Mouse (Mus musculus): Measurements from ENCODE around the gene Rasal3. TPM values are rescaled to one million over a fixed set of nuclear protein-coding genes. Genes with fewer than 3 reads are reported as not detected.

Gene Rasal3
- polyA plus RNA-seq, 1 experiment from 2014 or later, result 0.49 TPM

DNA sequence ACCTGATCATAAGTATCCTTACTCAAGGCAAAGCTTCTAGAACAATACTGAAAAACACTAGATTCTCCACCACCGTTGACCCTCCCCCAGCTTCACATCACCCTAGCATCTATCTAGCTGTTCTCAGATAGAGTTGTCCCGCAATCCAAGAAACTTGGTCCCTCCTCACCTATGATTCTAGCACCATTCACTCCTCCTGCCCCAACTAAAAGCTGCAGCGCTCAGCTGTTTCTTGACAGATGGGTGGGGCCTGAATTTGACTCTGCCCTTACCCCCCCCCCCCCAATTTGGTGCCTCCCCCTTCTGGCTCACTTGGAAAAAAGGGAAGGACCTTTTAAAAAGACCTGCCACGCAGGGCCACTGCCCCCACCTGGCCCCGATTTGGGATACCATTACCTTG, 38.5 kb downstream of the Rasal3 start:
- H3K36me3 ChIP-seq, result peaks cover 28% of the 10 kb centered on the region
- no peaks in the 10 kb centered on the region for H3K9me3 ChIP-seq
- peak overlapping the region; percentile 98 for H3K4me3 ChIP-seq
- peak overlapping the region; percentile 91 for H3K4me2 ChIP-seq
- WGBS, result 50% methylated on average over 5 of the region's 5 CpGs
- no peak for ATAC-seq (ENCODE audit: extremely low read depth, insufficient number of reproducible peaks, low FRiP score, low TSS enrichment)
- no peaks in the 10 kb centered on the region; the same call in 1 of the 2 replicates for H3K27me3 ChIP-seq (replicated peaks)
- peak overlapping the region; percentile 70 for H3K27ac ChIP-seq (replicated peaks)
- peak overlapping the region; percentile 98 for H3K9ac ChIP-seq
- peaks cover 35% of the 10 kb centered on the region for H3K4me1 ChIP-seq

DNA sequence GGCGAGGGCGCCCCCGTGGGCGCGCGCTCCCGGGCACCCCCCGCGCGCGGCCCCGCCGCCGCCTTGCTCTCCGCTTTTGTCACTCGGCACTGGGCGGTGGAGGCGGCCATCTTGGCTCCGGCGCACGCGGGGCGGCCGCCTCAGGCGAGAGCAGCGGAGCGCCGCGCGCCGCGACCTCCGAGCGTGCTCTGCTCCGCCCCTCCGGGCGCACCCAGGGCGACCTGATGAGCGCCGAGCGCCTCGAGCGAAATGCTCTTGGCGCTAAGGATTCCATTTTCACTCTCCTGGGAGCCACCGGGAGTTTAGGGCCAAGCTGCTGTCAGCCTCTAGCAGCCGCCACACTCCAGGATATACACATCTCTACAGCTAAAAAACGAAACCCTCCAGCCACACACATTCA, 39.1 kb downstream of the Rasal3 start:
- under 1% methylated on average over 44 of the region's 47 CpGs for WGBS
- Histone ChIP-seq H3K9me3 (no peaks in the 10 kb centered on the region), H3K4me2 (peak overlapping the region; percentile 91), H3K27me3 (replicated peaks) (no peaks in the 10 kb centered on the region; the same call in 1 of the 2 replicates), H3K4me1 (peaks cover 35% of the 10 kb centered on the region), H3K36me3 (peaks cover 34% of the 10 kb centered on the region), H3K27ac (replicated peaks) (peak overlapping the region; percentile 70), H3K9ac (peak overlapping the region; percentile 98), H3K4me3 (peak overlapping the region; percentile 98)
- ATAC-seq (ENCODE audit: extremely low read depth, insufficient number of reproducible peaks, low FRiP score, low TSS enrichment), result peak; percentile 87

DNA sequence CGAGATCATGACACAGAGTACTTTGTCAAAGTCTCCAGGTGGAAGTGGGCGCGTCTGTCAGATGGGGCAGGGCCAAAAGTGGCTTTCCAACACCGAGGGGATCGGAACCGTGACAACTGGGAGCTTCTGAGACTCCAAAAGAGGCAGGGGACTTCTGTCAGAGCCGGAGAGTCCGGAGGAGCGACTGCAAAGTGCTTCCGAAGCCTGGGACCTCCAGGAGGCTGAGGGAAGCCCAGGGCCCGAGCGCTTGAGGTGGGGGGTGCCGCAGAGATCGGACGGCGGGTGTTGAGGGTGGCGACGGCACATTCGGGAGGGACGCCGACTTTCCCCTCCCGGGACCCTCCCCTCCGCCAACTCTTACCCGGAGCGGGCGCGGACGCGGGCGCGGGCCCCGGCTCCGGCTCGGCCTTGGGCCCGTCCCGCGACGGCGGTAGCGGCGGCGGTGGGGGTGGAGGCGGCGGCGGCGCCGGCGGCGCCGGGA, 39.5 kb downstream of the Rasal3 start:
- no peaks in the 10 kb centered on the region for H3K9me3 ChIP-seq
- ATAC-seq (ENCODE audit: extremely low read depth, insufficient number of reproducible peaks, low FRiP score, low TSS enrichment), result peak; percentile 12; the same call in 1 of the 2 replicates
- peaks cover 38% of the 10 kb centered on the region for H3K36me3 ChIP-seq
- H3K27ac ChIP-seq (replicated peaks), result peak overlapping the region; percentile 70
- H3K27me3 ChIP-seq (replicated peaks), result no peaks in the 10 kb centered on the region; the same call in 1 of the 2 replicates
- WGBS, result under 1% methylated on average over 41 of the region's 50 CpGs
- peaks cover 32% of the 10 kb centered on the region for H3K4me1 ChIP-seq
- H3K4me2 ChIP-seq, result peak overlapping the region; percentile 91
- peak overlapping the region; percentile 98 for H3K4me3 ChIP-seq
- peak overlapping the region; percentile 98 for H3K9ac ChIP-seq

DNA sequence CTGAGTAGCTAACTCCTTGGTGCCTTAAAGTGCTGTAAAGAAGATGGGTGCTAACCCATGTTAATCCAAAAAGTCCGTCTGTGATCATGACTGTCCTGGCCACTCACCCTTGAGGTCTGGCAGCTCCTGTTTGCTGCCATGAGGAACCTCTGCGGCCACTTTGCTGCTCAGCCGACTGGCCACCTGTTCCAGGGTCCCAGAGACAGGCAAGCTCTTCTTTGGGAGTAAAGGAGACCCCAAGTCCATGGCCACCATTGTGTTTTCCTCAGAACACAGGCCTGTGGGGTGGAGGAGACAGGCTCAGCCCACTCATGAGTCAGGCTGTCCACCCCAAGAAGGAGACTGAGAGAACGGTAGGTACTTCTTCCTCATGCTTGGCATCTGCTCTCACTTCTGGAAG, 40.7 kb downstream of the Rasal3 start:
- Histone ChIP-seq H3K9me3 (no peaks in the 10 kb centered on the region), H3K36me3 (peaks cover 50% of the 10 kb centered on the region), H3K9ac (peak overlapping the region; percentile 98), H3K27me3 (replicated peaks) (no peaks in the 10 kb centered on the region; the same call in 1 of the 2 replicates), H3K4me3 (peak overlapping the region; percentile 98), H3K4me2 (peak overlapping the region; percentile 91), H3K27ac (replicated peaks) (no peak overlapping the region), H3K4me1 (peaks cover 29% of the 10 kb centered on the region)
- ATAC-seq (ENCODE audit: extremely low read depth, insufficient number of reproducible peaks, low FRiP score, low TSS enrichment), result no peak
- WGBS, result 75% methylated on average over 4 of the region's 4 CpGs

DNA sequence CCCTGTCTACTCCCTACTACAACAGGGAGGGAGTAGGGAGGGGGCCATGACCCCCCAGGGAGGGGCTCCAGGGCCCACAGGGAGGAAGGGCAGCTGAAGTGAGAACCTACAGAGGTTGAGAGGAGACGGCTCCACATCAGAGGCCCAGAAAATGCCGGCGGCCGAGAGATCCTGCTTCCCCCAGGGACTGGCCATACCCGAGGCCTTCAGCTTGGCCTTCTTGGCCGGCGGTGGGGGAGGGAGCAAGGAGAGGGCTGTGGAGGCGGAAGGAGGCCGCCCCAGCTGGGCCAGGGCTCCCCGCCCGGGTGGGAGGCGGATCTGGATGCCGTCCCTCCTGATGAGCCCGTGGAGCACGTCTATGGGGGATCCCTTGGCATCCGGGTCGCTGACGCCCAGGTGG, 43.5 kb downstream of the Rasal3 start:
- H3K9ac ChIP-seq, result no peak overlapping the region
- no peak for ATAC-seq (ENCODE audit: extremely low read depth, insufficient number of reproducible peaks, low FRiP score, low TSS enrichment)
- WGBS, result 80% methylated on average over 18 of the region's 18 CpGs

DNA sequence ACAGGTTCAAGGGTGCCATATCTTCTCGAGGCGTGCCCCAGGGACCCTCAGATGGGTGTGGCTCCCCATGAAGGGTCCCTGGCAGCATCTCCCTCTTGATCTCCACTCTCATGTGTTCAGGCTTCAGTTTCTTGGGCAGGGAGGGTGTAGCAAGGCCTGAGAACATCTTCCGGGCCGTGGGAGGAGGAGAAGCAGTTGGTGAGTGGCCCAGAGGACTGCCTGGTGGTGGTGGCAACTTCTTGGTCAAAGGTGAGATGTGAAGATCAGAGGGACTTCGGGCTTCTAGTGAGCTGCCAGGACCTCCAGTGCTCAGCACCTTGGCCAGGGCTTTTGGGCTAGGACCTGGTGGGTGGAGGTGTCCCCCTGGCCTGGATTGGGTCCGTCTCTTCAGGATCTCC, 44.4 kb downstream of the Rasal3 start:
- Histone ChIP-seq H3K4me1 (peaks cover 23% of the 10 kb centered on the region), H3K27ac (replicated peaks) (no peak overlapping the region), H3K9me3 (no peaks in the 10 kb centered on the region), H3K9ac (no peak overlapping the region), H3K4me2 (no peak overlapping the region), H3K27me3 (replicated peaks) (no peaks in the 10 kb centered on the region), H3K4me3 (no peak overlapping the region), H3K36me3 (peaks cover 87% of the 10 kb centered on the region)
- no peak for ATAC-seq (ENCODE audit: extremely low read depth, insufficient number of reproducible peaks, low FRiP score, low TSS enrichment)
- 89% methylated on average over 6 of the region's 6 CpGs for WGBS

More for the DNA sequence above, 43.5 kb downstream of the Rasal3 start:
- no peaks in the 10 kb centered on the region for H3K9me3 ChIP-seq
- H3K4me3 ChIP-seq, result no peak overlapping the region
- H3K27ac ChIP-seq (replicated peaks), result no peak overlapping the region
- H3K36me3 ChIP-seq, result peaks cover 78% of the 10 kb centered on the region
- H3K4me1 ChIP-seq, result peaks cover 22% of the 10 kb centered on the region
- no peak overlapping the region for H3K4me2 ChIP-seq
- no peaks in the 10 kb centered on the region for H3K27me3 ChIP-seq (replicated peaks)

DNA sequence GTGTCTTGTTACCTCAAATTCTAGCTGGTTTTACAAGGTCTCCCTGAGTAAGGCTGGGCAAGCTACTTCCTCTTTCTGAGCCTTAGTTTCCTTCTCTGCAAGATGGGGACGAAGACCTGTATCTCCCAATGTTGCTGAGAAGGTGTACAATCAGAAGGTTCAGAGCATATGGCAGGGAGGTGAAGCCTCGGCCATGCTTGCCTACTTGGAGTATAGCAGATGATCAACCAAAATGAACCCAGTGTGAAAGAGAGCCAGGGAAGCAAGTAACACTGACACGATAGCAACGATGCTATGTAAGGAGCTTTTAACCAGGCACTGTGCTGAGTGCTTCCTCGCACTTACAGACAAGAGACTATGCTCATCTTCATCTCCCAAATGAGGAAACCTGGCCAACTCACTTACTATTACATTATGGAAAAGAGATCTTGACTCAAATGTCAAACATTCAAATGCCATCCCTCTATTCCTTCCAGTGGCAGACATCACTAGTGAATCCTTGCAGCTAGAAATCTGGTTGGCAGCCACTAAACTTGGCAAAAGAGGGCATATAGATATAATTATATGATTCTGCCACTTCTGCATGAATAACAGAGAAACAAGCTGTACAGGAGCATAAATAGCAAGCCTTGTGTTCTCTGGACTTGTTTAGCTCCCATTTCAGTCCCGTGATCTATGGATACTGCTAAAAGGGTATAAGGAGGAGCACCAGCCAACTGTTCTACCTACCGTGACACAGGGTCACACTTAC, 45.0 kb downstream of the Rasal3 start:
- Histone ChIP-seq H3K27me3 (replicated peaks) (no peaks in the 10 kb centered on the region), H3K4me1 (peaks cover 20% of the 10 kb centered on the region), H3K4me3 (no peak overlapping the region), H3K27ac (replicated peaks) (no peak overlapping the region), H3K9me3 (no peaks in the 10 kb centered on the region), H3K36me3 (peaks cover 92% of the 10 kb centered on the region), H3K9ac (no peak overlapping the region), H3K4me2 (no peak overlapping the region)
- 90% methylated on average over 7 of the region's 7 CpGs for WGBS
- ATAC-seq (ENCODE audit: extremely low read depth, insufficient number of reproducible peaks, low FRiP score, low TSS enrichment), result no peak

DNA sequence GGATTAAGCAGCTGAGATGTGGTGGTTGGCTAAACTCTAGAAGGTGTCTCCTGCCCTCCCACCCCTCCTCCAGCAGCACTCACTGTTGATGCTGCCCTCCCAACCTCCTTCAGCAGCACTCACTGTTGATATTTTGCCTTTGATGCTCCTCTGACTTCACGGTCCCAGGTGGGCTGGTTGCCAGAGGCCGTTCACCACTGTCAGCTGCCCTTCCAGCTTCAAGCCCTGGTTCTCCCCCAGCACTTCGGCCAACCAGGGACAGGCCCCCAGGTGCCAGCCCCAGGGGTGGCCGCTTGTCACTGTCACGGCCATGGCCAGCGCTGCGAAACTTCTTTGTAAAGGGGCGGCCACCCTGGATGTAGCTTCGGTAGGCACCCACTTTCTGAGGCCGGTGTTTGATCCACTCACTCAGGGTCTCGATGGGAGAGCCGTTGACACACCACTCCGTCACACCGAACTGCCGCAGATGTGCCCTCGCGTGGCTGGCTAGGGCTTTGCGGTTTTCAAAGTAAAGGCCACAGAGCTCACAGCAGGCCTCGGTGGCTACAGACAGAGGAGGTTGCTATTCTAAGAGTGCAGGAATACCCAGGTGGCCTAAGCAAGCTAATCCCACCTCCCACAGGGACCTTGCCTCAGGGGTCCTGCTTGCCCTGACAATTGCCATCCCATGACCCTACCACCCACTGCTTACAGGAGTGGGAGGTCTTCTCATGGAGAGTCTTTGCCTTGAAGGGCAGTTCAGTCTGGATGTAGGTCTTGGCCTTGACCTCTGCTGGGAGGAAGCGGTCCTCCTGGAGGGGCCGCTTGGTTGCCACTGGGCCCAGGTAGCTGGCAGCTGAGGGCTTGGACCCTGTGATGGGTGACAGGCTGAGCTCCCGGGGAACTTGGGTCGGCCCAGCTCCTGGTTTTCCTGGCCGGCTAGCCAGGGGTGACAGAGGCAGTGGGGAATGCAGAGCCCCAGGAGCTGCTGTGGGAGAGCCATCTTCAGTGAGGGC, 46.3 kb downstream of the Rasal3 start:
- no peaks in the 10 kb centered on the region for H3K27me3 ChIP-seq (replicated peaks)
- H3K4me2 ChIP-seq, result no peak overlapping the region
- 80% methylated on average over 24 of the region's 24 CpGs for WGBS
- no peak overlapping the region for H3K27ac ChIP-seq (replicated peaks)
- no peak overlapping the region for H3K4me3 ChIP-seq
- peaks cover 86% of the 10 kb centered on the region for H3K36me3 ChIP-seq
- H3K9ac ChIP-seq, result no peak overlapping the region
- no peak for ATAC-seq (ENCODE audit: extremely low read depth, insufficient number of reproducible peaks, low FRiP score, low TSS enrichment)
- no peaks in the 10 kb centered on the region for H3K9me3 ChIP-seq
- peaks cover 7% of the 10 kb centered on the region; the same call in 1 of the 2 replicates for H3K4me1 ChIP-seq

DNA sequence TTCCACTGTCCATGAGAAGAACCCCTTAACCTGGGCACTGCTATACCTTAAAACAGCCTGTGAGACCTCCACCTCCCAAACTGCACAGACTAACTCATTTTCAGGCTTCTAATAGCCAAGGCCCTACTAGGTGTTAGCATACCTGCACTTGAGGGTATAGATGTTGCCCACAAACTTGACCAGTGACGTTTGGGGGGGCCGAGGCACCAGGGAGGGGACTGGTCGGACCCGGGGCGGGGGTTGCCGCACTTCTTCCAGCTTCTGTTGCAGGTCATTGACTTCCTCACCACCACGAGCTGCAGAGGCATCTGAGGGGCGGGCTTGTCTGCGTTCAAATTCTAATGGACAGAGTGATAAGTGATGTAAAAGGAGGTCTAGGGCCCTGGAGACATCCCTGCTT, 47.1 kb downstream of the Rasal3 start:
- no peak overlapping the region for H3K4me3 ChIP-seq
- H3K36me3 ChIP-seq, result peaks cover 78% of the 10 kb centered on the region
- no peak overlapping the region for H3K9ac ChIP-seq
- no peak overlapping the region for H3K4me2 ChIP-seq
- ATAC-seq (ENCODE audit: extremely low read depth, insufficient number of reproducible peaks, low FRiP score, low TSS enrichment), result no peak
- WGBS, result 88% methylated on average over 9 of the region's 9 CpGs
- no peaks in the 10 kb centered on the region for H3K9me3 ChIP-seq
- 0 out of 2 replicates have a peak, but pooled peaks cover 5% of the 10 kb centered on the region for H3K4me1 ChIP-seq
- no peak overlapping the region for H3K27ac ChIP-seq (replicated peaks)
- no peaks in the 10 kb centered on the region for H3K27me3 ChIP-seq (replicated peaks)

DNA sequence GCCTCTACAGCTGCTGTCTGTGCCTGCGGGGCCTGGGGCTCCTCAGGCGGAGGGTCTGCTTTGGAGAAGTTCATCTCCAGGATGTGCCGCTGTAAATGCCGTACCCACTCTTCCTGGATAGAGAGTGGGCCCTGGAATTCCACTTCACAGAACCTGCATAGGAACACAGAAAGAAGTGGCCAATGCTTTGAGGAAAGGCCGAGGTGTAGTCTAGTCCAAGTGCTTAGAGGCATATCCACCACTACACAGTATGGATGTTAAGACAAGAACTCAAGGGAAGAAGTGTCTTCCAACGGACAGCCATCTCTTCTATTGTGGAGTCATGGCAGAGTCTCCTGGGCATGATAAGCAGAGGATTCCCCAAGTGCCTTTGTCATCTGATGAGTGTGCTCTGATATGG, 48.4 kb downstream of the Rasal3 start:
- peaks cover 66% of the 10 kb centered on the region for H3K36me3 ChIP-seq
- 83% methylated on average over 6 of the region's 6 CpGs for WGBS
- H3K9me3 ChIP-seq, result no peaks in the 10 kb centered on the region
- ATAC-seq (ENCODE audit: extremely low read depth, insufficient number of reproducible peaks, low FRiP score, low TSS enrichment), result no peak
- no peaks in the 10 kb centered on the region for H3K27me3 ChIP-seq (replicated peaks)
- H3K4me2 ChIP-seq, result no peak overlapping the region
- H3K27ac ChIP-seq (replicated peaks), result no peak overlapping the region
- H3K9ac ChIP-seq, result no peak overlapping the region
- H3K4me1 ChIP-seq, result 0 out of 2 replicates have a peak, but pooled peaks cover 5% of the 10 kb centered on the region
- no peak overlapping the region for H3K4me3 ChIP-seq

DNA sequence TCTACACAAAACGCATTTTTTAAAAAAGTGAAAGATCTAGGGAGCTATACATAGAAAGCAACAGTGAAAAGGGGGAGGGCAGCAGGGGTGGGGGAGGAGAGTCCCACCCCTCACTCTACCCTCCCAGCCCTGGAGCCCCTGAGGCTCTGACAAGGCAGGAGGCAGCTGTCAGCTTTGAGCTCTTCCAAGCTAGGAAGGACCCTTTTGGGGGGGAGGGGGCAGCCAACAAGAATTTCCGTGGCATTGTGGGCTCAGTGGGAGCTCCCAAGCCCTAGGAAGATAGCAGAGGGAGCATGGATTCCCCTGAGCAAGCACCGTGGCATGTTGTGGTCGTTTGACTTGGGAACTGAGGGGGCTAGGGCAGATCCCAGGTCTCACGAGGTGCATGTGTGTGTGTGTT, 49.2 kb downstream of the Rasal3 start:
- H3K27me3 ChIP-seq (replicated peaks), result no peaks in the 10 kb centered on the region
- peaks cover 9% of the 10 kb centered on the region for H3K4me1 ChIP-seq
- H3K36me3 ChIP-seq, result peaks cover 58% of the 10 kb centered on the region
- no peak overlapping the region for H3K4me2 ChIP-seq
- ATAC-seq (ENCODE audit: extremely low read depth, insufficient number of reproducible peaks, low FRiP score, low TSS enrichment), result no peak
- 59% methylated on average over 5 of the region's 5 CpGs for WGBS
- H3K9ac ChIP-seq, result no peak overlapping the region; the same call in 1 of the 2 replicates
- H3K27ac ChIP-seq (replicated peaks), result 0 out of 2 replicates have a peak overlapping the region, but pooled peaks have one; percentile 5
- H3K4me3 ChIP-seq, result no peak overlapping the region
- H3K9me3 ChIP-seq, result no peaks in the 10 kb centered on the region
